Mouse (Mus musculus) urinary bladder, adult 18-20 months (tissue): ENCODE results near the gene Tdpoz4.
"Not testable (repeated sequence)": the region's sequence is repeated elsewhere in the genome, so short reads cannot be mapped to it uniquely, and the experiment has no call there.

ENCODE experiments used
- DNase-seq, 2 experiments: peaks; one replicate each; pipeline ENCODE4 v3.0.0; 2022; ENCODE audit warnings: low spot score in 2 of 2, mixed read lengths in 2 of 2

The Tdpoz4 gene

GRCm38 (mm10) chr3:93796098-93796497 is at the start of gene Tdpoz4:
Tdpoz4 (plus strand) TSS chr3:93796398.
- DNase-seq = not testable (repeated sequence)

DNA sequence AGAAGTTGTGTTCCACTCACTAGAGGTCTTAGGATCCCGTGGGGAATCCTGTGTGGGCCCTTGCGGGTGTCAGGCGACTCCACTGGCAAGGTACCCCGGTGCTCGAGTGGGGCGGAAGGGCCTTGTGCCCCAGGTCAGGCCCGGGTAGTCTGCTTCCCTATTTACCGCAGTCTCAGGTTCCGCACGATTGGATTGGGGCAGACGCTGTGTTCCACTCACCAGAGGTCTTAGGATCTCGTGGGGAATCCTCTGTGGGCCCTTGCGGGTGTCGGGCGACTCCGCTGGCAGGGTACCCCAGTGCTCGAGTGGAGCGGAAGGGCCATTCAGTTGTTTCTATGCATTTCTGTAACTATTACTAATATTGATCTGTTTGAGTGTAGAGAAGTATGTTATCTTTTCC is 42.2 kb upstream of the Tdpoz4 start:
- not testable (repeated sequence) for DNase-seq

DNA sequence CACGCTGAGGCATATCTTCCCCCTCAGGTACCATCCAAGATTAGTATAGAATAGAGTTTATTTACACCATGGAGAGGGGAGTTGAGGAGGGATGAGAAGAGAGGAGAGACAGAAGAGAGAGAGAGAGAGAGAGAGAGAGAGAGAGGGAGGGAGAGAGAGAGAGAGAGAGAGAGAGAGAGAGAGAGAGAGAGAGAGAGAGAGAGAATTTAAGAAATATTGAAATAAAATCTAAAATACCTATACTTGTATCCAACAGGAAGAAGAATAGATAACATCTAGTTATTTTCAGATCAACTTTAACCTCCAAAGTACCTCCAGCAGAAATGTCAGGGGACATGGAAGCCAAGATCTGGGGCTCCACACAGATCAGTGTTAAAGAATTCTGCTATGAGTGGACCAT is 23.5 kb upstream of the Tdpoz4 start, which contains the start of gene Gm5773:
TSS of gene Gm5773 (plus strand) at position 301 of the 400 bp plus-strand sequence.
- DNase-seq = not testable (repeated sequence)

GRCm38 (mm10) chr3:93813341-93813740 is 17.1 kb downstream of the Tdpoz4 start:
- not testable (repeated sequence) for DNase-seq

DNA sequence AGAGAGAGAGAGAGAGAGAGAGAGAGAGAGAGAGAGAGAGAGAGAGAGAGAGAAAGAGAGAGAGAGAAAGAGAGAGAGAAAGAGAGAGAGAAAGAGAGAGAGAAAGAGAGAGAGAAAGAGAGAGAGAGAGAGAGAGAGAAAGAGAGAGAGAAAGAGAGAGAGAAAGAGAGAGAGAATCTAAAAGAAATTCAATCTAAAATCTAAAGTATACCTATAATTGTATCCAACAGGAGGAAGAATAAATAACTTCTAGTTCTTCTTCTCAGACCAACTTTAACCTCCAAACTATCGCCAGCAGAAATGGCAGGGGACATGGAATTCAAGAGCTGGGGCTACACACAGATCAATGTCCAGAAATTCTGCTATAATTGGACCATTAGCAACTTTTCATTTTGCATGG is 29.5 kb downstream of the Tdpoz4 start, which contains the start of gene Tdpoz3:
TSS of gene Tdpoz3 (plus strand) at position 301 of the 400 bp plus-strand sequence.
- DNase-seq = not testable (repeated sequence)
